Mouse (Mus musculus) c-Kit-positive CD71-positive TER-119-positive erythroid progenitor cells, embryonic 14.5 days (primary cell): ENCODE measurements at regions not wholly inside any gene's neighbourhood (a gene's known extent, or its start where the extent isn't known, plus 50 kb on each side); places are given as distances from the start of the nearest gene placed in this dataset.

Experiments
- DNase-seq: peaks from one replicate; pipeline ENCODE4 v3.0.0-alpha.2; 2013; ENCODE audit warnings: low spot score

- DNase-seq, result no peak
Observed at GRCm38 (mm10) chr16:30775740-30776700, 176.5 kb downstream of the Fam43a start.

GRCm38 (mm10) chr16:30777416-30777815, 177.9 kb downstream of the Fam43a start:
- no peak for DNase-seq

- DNase-seq, result no peak
Observed at GRCm38 (mm10) chr16:30778078-30778477, 178.6 kb downstream of the Fam43a start.

- DNase-seq, result no peak
Observed at GRCm38 (mm10) chr16:30778945-30779344, 179.4 kb downstream of the Fam43a start.

GRCm38 (mm10) chr16:30784261-30784660, 184.7 kb downstream of the Fam43a start:
- DNase-seq, result no peak

- no peak for DNase-seq
Observed at GRCm38 (mm10) chr16:30784949-30785348, 185.4 kb downstream of the Fam43a start.

- DNase-seq, result no peak
Observed at GRCm38 (mm10) chr16:30786060-30786459, 186.5 kb downstream of the Fam43a start.

- no peak for DNase-seq
Observed at GRCm38 (mm10) chr16:30787351-30787750, 187.8 kb downstream of the Fam43a start.

- DNase-seq, result peak; percentile 58
Observed at GRCm38 (mm10) chr16:30788321-30788781, 188.8 kb downstream of the Fam43a start.

GRCm38 (mm10) chr16:30788944-30789781, 189.6 kb downstream of the Fam43a start:
- no peak for DNase-seq

GRCm38 (mm10) chr16:30790036-30790435, 190.5 kb downstream of the Fam43a start:
- no peak for DNase-seq

GRCm38 (mm10) chr16:30790551-30791001, 191.1 kb downstream of the Fam43a start:
- DNase-seq, result no peak

- no peak for DNase-seq
Observed at GRCm38 (mm10) chr16:30791048-30791855, 191.7 kb downstream of the Fam43a start.

GRCm38 (mm10) chr16:30792738-30793377, 193.3 kb downstream of the Fam43a start:
- no peak for DNase-seq

- no peak for DNase-seq
Observed at GRCm38 (mm10) chr16:30793378-30793753, 193.8 kb downstream of the Fam43a start.

- DNase-seq, result no peak
Observed at GRCm38 (mm10) chr16:30793856-30794255, 194.3 kb downstream of the Fam43a start.

GRCm38 (mm10) chr16:30795501-30795904, 196.0 kb downstream of the Fam43a start:
- DNase-seq, result no peak

- DNase-seq, result no peak
Observed at GRCm38 (mm10) chr16:30796103-30796502, 196.6 kb downstream of the Fam43a start.

GRCm38 (mm10) chr16:30797006-30797405, 197.5 kb downstream of the Fam43a start:
- no peak for DNase-seq

- DNase-seq, result no peak
Observed at GRCm38 (mm10) chr16:30797973-30798471, 198.5 kb downstream of the Fam43a start.

GRCm38 (mm10) chr16:30798536-30798935, 199.0 kb downstream of the Fam43a start:
- DNase-seq, result no peak
